Mouse (Mus musculus): ENCODE data around the gene Actr5. TPM values are rescaled to one million over a fixed set of nuclear protein-coding genes. Genes with fewer than 3 reads are reported as not detected.

The Actr5 gene
- 10.6 and 13.0 TPM in 2 replicates for polyA plus RNA-seq (2014; fragmentation: Nextera tagmentation; extraction: Ambion mirVana)

- Histone ChIP-seq H3K27ac (replicated peaks; ENCODE audit: low read depth, low read length) (peak within 1 kb of the TSS; percentile 92), H3K4me2 (ENCODE audit: low read depth, low read length) (peak within 1 kb of the TSS; percentile 81), H3K4me1 (ENCODE audit: control insufficient read depth, insufficient read depth, low read length) (peaks cover 11% of the 10 kb centered on the region), H3K9ac (ENCODE audit: low read depth, low read length) (peak within 1 kb of the TSS; percentile 90), H3K9me3 (ENCODE audit: control insufficient read depth, low read length) (no peaks in the 10 kb centered on the region), H3K4me3 (ENCODE audit: low read depth, low read length) (peak within 1 kb of the TSS; percentile 94), H3K27me3 (replicated peaks; ENCODE audit: control insufficient read depth, insufficient read depth, low read length) (peaks cover 6% of the 10 kb centered on the region; the same call in 1 of the 2 replicates), H3K36me3 (ENCODE audit: control insufficient read depth, insufficient read depth, low read length) (peaks cover 33% of the 10 kb centered on the region)
- DNase-seq (ENCODE audit: low spot score): peak; percentile 99
- WGBS: under 1% methylated on average over 32 of the region's 39 CpGs
- peak; percentile 93 for ATAC-seq (ENCODE audit: low read depth)
Observed at GRCm38 (mm10) chr2:158624718-158625222, at the start of gene Actr5. TSS of gene Actr5 (plus strand) at chr2:158624888.

GRCm38 (mm10) chr2:158579979-158580378 is 44.7 kb upstream of the Actr5 start:
- no peaks in the 10 kb centered on the region for H3K36me3 ChIP-seq (ENCODE audit: control insufficient read depth, insufficient read depth, low read length)
- H3K27me3 ChIP-seq (replicated peaks; ENCODE audit: control insufficient read depth, insufficient read depth, low read length): no peaks in the 10 kb centered on the region
- no peak overlapping the region for H3K4me3 ChIP-seq (ENCODE audit: low read depth, low read length)
- H3K4me1 ChIP-seq (ENCODE audit: control insufficient read depth, insufficient read depth, low read length): no peaks in the 10 kb centered on the region
- no peaks in the 10 kb centered on the region for H3K9me3 ChIP-seq (ENCODE audit: control insufficient read depth, low read length)
- DNase-seq (ENCODE audit: low spot score): peak; percentile 42
- 72% methylated on average over 4 of the region's 4 CpGs for WGBS
- no peak overlapping the region for H3K4me2 ChIP-seq (ENCODE audit: low read depth, low read length)
- no peak overlapping the region for H3K27ac ChIP-seq (replicated peaks; ENCODE audit: low read depth, low read length)
- ATAC-seq (ENCODE audit: low read depth): no peak
- no peak overlapping the region for H3K9ac ChIP-seq (ENCODE audit: low read depth, low read length)

- Histone ChIP-seq H3K9me3 (ENCODE audit: control insufficient read depth, low read length) (no peaks in the 10 kb centered on the region), H3K27me3 (replicated peaks; ENCODE audit: control insufficient read depth, insufficient read depth, low read length) (no peaks in the 10 kb centered on the region), H3K27ac (replicated peaks; ENCODE audit: low read depth, low read length) (no peak overlapping the region), H3K36me3 (ENCODE audit: control insufficient read depth, insufficient read depth, low read length) (no peaks in the 10 kb centered on the region), H3K4me3 (ENCODE audit: low read depth, low read length) (no peak overlapping the region), H3K9ac (ENCODE audit: low read depth, low read length) (no peak overlapping the region), H3K4me1 (ENCODE audit: control insufficient read depth, insufficient read depth, low read length) (no peaks in the 10 kb centered on the region), H3K4me2 (ENCODE audit: low read depth, low read length) (no peak overlapping the region)
- DNase-seq (ENCODE audit: low spot score): peak; percentile 86
- WGBS: 9% methylated on average over 12 of the region's 12 CpGs
- no peak for ATAC-seq (ENCODE audit: low read depth)
Observed at GRCm38 (mm10) chr2:158584621-158585358, 39.9 kb upstream of the Actr5 start.

GRCm38 (mm10) chr2:158588524-158589271 is 36.0 kb upstream of the Actr5 start:
- H3K27me3 ChIP-seq (replicated peaks; ENCODE audit: control insufficient read depth, insufficient read depth, low read length): no peaks in the 10 kb centered on the region
- H3K4me3 ChIP-seq (ENCODE audit: low read depth, low read length): no peak overlapping the region
- H3K4me2 ChIP-seq (ENCODE audit: low read depth, low read length): no peak overlapping the region
- H3K9ac ChIP-seq (ENCODE audit: low read depth, low read length): no peak overlapping the region
- no peaks in the 10 kb centered on the region for H3K4me1 ChIP-seq (ENCODE audit: control insufficient read depth, insufficient read depth, low read length)
- ATAC-seq (ENCODE audit: low read depth) (no peak), DNase-seq (ENCODE audit: low spot score) (no peak)
- H3K9me3 ChIP-seq (ENCODE audit: control insufficient read depth, low read length): no peaks in the 10 kb centered on the region
- no peak overlapping the region for H3K27ac ChIP-seq (replicated peaks; ENCODE audit: low read depth, low read length)
- no peaks in the 10 kb centered on the region for H3K36me3 ChIP-seq (ENCODE audit: control insufficient read depth, insufficient read depth, low read length)
- WGBS: 29% methylated on average over 8 of the region's 8 CpGs

GRCm38 (mm10) chr2:158590495-158590894 is 34.2 kb upstream of the Actr5 start:
- 61% methylated on average over 3 of the region's 3 CpGs for WGBS
- DNase-seq (ENCODE audit: low spot score) (no peak), ATAC-seq (ENCODE audit: low read depth) (no peak)
- Histone ChIP-seq H3K36me3 (ENCODE audit: control insufficient read depth, insufficient read depth, low read length) (no peaks in the 10 kb centered on the region), H3K27ac (replicated peaks; ENCODE audit: low read depth, low read length) (no peak overlapping the region), H3K9ac (ENCODE audit: low read depth, low read length) (no peak overlapping the region), H3K4me2 (ENCODE audit: low read depth, low read length) (no peak overlapping the region), H3K4me1 (ENCODE audit: control insufficient read depth, insufficient read depth, low read length) (no peaks in the 10 kb centered on the region), H3K9me3 (ENCODE audit: control insufficient read depth, low read length) (no peaks in the 10 kb centered on the region), H3K27me3 (replicated peaks; ENCODE audit: control insufficient read depth, insufficient read depth, low read length) (peaks cover 4% of the 10 kb centered on the region; the same call in 1 of the 2 replicates), H3K4me3 (ENCODE audit: low read depth, low read length) (no peak overlapping the region)

- Histone ChIP-seq H3K27ac (replicated peaks; ENCODE audit: low read depth, low read length) (no peak overlapping the region), H3K36me3 (ENCODE audit: control insufficient read depth, insufficient read depth, low read length) (no peaks in the 10 kb centered on the region), H3K4me3 (ENCODE audit: low read depth, low read length) (no peak overlapping the region), H3K9ac (ENCODE audit: low read depth, low read length) (no peak overlapping the region), H3K4me1 (ENCODE audit: control insufficient read depth, insufficient read depth, low read length) (no peaks in the 10 kb centered on the region), H3K9me3 (ENCODE audit: control insufficient read depth, low read length) (no peaks in the 10 kb centered on the region), H3K27me3 (replicated peaks; ENCODE audit: control insufficient read depth, insufficient read depth, low read length) (peaks cover 8% of the 10 kb centered on the region; the same call in 1 of the 2 replicates), H3K4me2 (ENCODE audit: low read depth, low read length) (no peak overlapping the region)
- 28% methylated on average over 5 of the region's 5 CpGs for WGBS
- ATAC-seq (ENCODE audit: low read depth) (peak; percentile 41; the same call in 1 of the 2 replicates), DNase-seq (ENCODE audit: low spot score) (no peak)
Observed at GRCm38 (mm10) chr2:158591286-158591685, 33.4 kb upstream of the Actr5 start.

- H3K4me3 ChIP-seq (ENCODE audit: low read depth, low read length): no peak overlapping the region
- DNase-seq (ENCODE audit: low spot score): no peak
Observed at GRCm38 (mm10) chr2:158593371-158593770, 31.3 kb upstream of the Actr5 start.

GRCm38 (mm10) chr2:158595103-158595502 is 29.6 kb upstream of the Actr5 start:
- Histone ChIP-seq H3K4me2 (ENCODE audit: low read depth, low read length) (no peak overlapping the region), H3K4me1 (ENCODE audit: control insufficient read depth, insufficient read depth, low read length) (no peaks in the 10 kb centered on the region), H3K4me3 (ENCODE audit: low read depth, low read length) (no peak overlapping the region), H3K9me3 (ENCODE audit: control insufficient read depth, low read length) (no peaks in the 10 kb centered on the region), H3K27me3 (replicated peaks; ENCODE audit: control insufficient read depth, insufficient read depth, low read length) (peaks cover 12% of the 10 kb centered on the region; the same call in 1 of the 2 replicates), H3K36me3 (ENCODE audit: control insufficient read depth, insufficient read depth, low read length) (no peaks in the 10 kb centered on the region), H3K27ac (replicated peaks; ENCODE audit: low read depth, low read length) (no peak overlapping the region), H3K9ac (ENCODE audit: low read depth, low read length) (no peak overlapping the region)
- DNase-seq (ENCODE audit: low spot score) (peak; percentile 72), ATAC-seq (ENCODE audit: low read depth) (peak; percentile 75; the same call in 1 of the 2 replicates)
- 0% methylated on average over 11 of the region's 12 CpGs for WGBS

More at GRCm38 (mm10) chr2:158593371-158593770, 31.3 kb upstream of the Actr5 start:
- no peaks in the 10 kb centered on the region for H3K4me1 ChIP-seq (ENCODE audit: control insufficient read depth, insufficient read depth, low read length)
- no peaks in the 10 kb centered on the region for H3K9me3 ChIP-seq (ENCODE audit: control insufficient read depth, low read length)
- no peak overlapping the region for H3K4me2 ChIP-seq (ENCODE audit: low read depth, low read length)
- WGBS: 87% methylated on average over 4 of the region's 4 CpGs
- no peak overlapping the region for H3K9ac ChIP-seq (ENCODE audit: low read depth, low read length)
- H3K27ac ChIP-seq (replicated peaks; ENCODE audit: low read depth, low read length): no peak overlapping the region
- ATAC-seq (ENCODE audit: low read depth): no peak
- peaks cover 12% of the 10 kb centered on the region; the same call in 1 of the 2 replicates for H3K27me3 ChIP-seq (replicated peaks; ENCODE audit: control insufficient read depth, insufficient read depth, low read length)
- no peaks in the 10 kb centered on the region for H3K36me3 ChIP-seq (ENCODE audit: control insufficient read depth, insufficient read depth, low read length)
